Mouse (Mus musculus) forebrain, embryonic 10.5 days (tissue): Measurements from ENCODE around the gene Zscan26. TPM values are rescaled to one million over a fixed set of nuclear protein-coding genes. Genes with fewer than 3 reads are reported as not detected.
A peak's percentile ranks its signal among the peaks of the same experiment; 100 is the strongest.
"Not testable (repeated sequence)": the region's sequence is repeated elsewhere in the genome, so short reads cannot be mapped to it uniquely, and the experiment has no call there.

Source experiments
- DNase-seq: peaks from one replicate; pipeline ENCODE4 v3.0.0-alpha.2; 2017; ENCODE audit warnings: low spot score; ENCODE audit errors: extremely low spot score
- H3K27ac ChIP-seq: fragments of 300-500 bp; sonication (generic); 2 replicates; pipeline ENCODE4 v1.5.1; 2016; ENCODE audit warnings: mild to moderate bottlenecking
- H3K27me3 ChIP-seq: fragments of 300-500 bp; sonication (generic); 2 replicates; pipeline ENCODE4 v1.6.1; 2016; ENCODE audit warnings: mild to moderate bottlenecking; ENCODE audit not compliant: poor library complexity, severe bottlenecking
- H3K36me3 ChIP-seq: fragments of 300-500 bp; sonication (generic); replicated peaks from 2 replicates; pipeline ENCODE4 v1.6.1; 2016; ENCODE audit warnings: mild to moderate bottlenecking, moderate library complexity
- H3K4me1 ChIP-seq: fragments of 300-500 bp; sonication (generic); 2 replicates; pipeline ENCODE4 v1.6.1; 2016
- H3K4me3 ChIP-seq: fragments of 300-500 bp; sonication (generic); 2 replicates; pipeline ENCODE4 v1.5.1; 2016; ENCODE audit warnings: mild to moderate bottlenecking, moderate library complexity
- H3K9me3 ChIP-seq: fragments of 300-500 bp; sonication (generic); 2 replicates; pipeline ENCODE4 v1.6.1; 2016; ENCODE audit warnings: mild to moderate bottlenecking, moderate library complexity
- WGBS: fragments of 180-500 bp; shearing (Covaris S2); methylation state at CpG from one replicate; pipeline ENCODE4 v1.1.7; 2016; 5-methylcytosine and 5-hydroxymethylcytosine counted together
- polyA plus RNA-seq: library from polyadenylated mRNA; unstranded; fragments of >200 nt; fragmentation: Nextera tagmentation; extraction: Ambion mirVana; gene quantifications from 2 replicates; pipeline ENCODE4 v1.2.1, GENCODE M21; 2016

Zscan26 gene
- polyA plus RNA-seq = 22.8 and 27.7 TPM in 2 replicates

DNA sequence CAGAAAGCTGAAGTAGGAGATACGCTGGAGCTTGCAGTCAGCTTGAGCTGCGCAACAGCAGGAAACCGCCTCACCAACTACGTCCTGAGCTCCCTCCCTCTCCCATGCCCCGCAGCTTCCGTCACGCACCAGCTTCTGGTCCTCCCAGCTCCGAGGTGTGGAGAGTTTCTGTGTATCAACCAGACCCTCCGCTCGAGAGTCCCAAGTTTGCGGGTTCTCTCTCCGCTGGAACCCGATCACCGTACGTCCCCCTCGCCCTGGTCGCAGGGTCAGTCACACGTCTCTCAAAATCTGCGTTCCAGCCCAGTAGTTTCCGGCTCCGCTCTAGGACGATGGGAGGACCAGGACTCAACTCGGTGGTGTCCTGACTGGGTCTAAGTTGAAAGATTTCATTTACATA is at the start of gene Zscan26:
Gene Zscan26, minus strand, starts transcription at position 282 of the 400 bp plus-strand sequence.
- H3K9me3 ChIP-seq = no peaks in the 10 kb centered on the region
- H3K4me1 ChIP-seq = peaks cover 19% of the 10 kb centered on the region
- H3K27me3 ChIP-seq = no peaks in the 10 kb centered on the region
- peak; percentile 84 for DNase-seq
- peak within 1 kb of the TSS; percentile 88 for H3K27ac ChIP-seq
- H3K36me3 ChIP-seq = peaks cover 21% of the 10 kb centered on the region
- H3K4me3 ChIP-seq = peak within 1 kb of the TSS; percentile 76
- WGBS = under 1% methylated on average over 23 of the region's 23 CpGs

DNA sequence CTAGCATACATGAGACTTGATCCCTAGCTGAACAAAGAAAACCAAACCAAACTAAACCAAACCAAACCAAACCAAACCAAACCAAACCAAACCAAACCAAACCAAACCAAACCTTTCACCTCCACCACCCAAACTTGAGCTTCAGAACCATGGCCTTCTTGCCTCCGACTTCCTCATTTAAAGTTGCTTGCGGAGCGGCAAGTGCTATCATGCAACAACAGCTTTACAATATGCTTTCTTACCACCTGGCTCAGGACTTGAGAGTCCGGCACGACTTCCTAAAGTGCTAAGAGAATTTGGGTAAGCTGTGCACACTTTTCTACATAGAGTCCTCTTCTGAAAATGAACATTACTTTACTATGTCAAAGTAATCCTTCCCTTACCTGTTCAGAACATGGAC is 48.8 kb upstream of the Zscan26 start:
- Histone ChIP-seq H3K4me1 (peaks cover 9% of the 10 kb centered on the region), H3K36me3 (no peaks in the 10 kb centered on the region), H3K9me3 (no peaks in the 10 kb centered on the region), H3K27ac (no peak overlapping the region), H3K27me3 (no peaks in the 10 kb centered on the region), H3K4me3 (no peak overlapping the region)
- no peak for DNase-seq
- WGBS = 94% methylated on average over 5 of the region's 5 CpGs

DNA sequence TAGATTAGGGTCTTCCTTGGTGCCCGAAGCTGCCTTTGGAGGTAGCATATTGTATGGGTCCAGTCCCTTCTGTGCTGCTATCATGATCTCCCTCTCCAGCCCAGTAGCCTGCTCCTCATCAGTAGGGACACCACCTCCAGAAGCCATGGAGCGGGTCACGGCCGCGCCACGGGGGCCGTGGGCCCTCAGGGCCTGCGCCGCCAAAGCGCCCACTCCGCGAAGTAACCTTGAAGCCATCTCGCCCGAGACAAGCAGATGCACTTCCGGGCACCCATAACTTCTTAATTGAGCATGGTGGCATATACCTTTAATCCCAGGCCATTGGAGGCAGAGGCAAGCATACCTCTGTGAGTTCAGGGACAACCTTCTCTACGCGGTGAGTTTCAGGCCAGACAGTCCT is 47.7 kb upstream of the Zscan26 start, which contains the start of gene Gm11273:
Gene Gm11273, minus strand, starts transcription at position 237 of the 400 bp plus-strand sequence.
- not testable (repeated sequence) for DNase-seq, H3K4me3 ChIP-seq, H3K9me3 ChIP-seq, H3K4me1 ChIP-seq, H3K27ac ChIP-seq, H3K27me3 ChIP-seq, H3K36me3 ChIP-seq
- 93% methylated on average over 17 of the region's 17 CpGs for WGBS

DNA sequence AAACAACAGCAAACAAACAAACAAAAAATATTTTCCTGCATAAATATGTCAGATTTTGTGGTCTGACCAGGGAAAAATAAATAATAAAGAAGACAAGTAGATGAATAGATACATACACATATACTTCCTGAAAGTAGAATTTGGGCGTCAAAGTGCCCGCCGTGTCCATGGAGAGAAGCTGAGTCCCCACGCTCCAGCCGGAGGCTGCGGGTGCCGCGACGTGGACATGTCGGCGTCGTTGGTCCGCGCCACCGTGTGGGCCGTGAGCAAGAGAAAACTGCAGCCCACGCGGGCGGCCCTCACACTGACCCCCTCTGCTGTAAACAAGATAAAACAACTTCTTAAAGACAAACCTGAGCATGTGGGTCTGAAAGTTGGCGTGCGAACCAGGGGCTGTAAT is 41.5 kb upstream of the Zscan26 start, which contains the start of gene AK157302:
Gene AK157302, plus strand, starts transcription at position 144 of the 400 bp plus-strand sequence.
- 93% methylated on average over 21 of the region's 21 CpGs for WGBS

DNA sequence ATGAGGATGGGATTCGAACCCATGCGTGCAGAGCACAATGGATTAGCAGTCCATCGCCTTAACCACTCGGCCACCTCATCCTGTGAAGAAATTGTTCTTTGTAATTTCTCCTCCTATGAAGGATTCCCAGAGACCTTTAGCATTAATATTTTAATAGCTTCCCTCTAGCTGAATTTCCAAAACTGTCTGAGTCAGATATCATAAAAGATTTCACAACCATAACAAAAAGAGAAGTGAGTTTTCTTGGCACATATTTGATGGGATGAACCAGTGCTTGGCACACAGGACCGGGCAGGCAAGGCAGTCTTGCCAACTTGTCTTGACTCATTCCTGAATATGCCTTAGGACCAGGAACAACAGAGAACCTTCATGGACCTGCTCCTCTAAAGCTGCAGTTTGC is 39.3 kb upstream of the Zscan26 start:
- H3K4me1 ChIP-seq = no peaks in the 10 kb centered on the region
- no peaks in the 10 kb centered on the region for H3K36me3 ChIP-seq
- no peaks in the 10 kb centered on the region for H3K27me3 ChIP-seq
- 93% methylated on average over 5 of the region's 5 CpGs for WGBS
- no peak overlapping the region for H3K27ac ChIP-seq
- DNase-seq = no peak
- H3K9me3 ChIP-seq = no peaks in the 10 kb centered on the region
- no peak overlapping the region for H3K4me3 ChIP-seq

More for the DNA sequence above, 41.5 kb upstream of the Zscan26 start, which contains the start of gene AK157302:
- no peaks in the 10 kb centered on the region for H3K9me3 ChIP-seq
- no peak within 1 kb of the TSS for H3K27ac ChIP-seq
- H3K4me1 ChIP-seq = no peaks in the 10 kb centered on the region
- H3K4me3 ChIP-seq = no peak within 1 kb of the TSS
- no peaks in the 10 kb centered on the region for H3K27me3 ChIP-seq
- DNase-seq = no peak
- H3K36me3 ChIP-seq = no peaks in the 10 kb centered on the region

DNA sequence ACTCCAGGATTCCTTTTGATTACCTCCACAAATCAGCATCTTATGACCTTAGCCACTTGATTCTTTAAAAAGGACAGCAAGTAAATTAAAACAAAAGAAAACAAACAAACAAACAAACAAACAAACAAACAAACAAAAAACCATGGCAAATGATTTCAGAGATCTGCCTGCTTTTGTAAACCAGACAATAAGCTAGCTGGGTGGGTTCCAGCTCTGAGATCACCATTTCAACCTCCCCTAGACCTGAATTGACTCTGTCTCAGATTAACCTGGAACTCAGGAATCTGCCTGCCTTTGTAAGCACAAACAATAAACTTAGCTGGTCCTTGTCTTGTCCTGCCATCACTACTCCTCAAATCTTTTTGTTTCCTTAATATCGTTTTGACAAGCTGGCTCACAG is 33.4 kb upstream of the Zscan26 start:
- Histone ChIP-seq H3K9me3 (peaks cover 5% of the 10 kb centered on the region; the same call in 1 of the 2 replicates), H3K4me3 (no peak overlapping the region), H3K4me1 (no peaks in the 10 kb centered on the region), H3K27me3 (no peaks in the 10 kb centered on the region), H3K36me3 (peaks cover 18% of the 10 kb centered on the region), H3K27ac (no peak overlapping the region)
- no peak for DNase-seq
- 95% methylated on average over 1 of the region's 1 CpGs for WGBS

DNA sequence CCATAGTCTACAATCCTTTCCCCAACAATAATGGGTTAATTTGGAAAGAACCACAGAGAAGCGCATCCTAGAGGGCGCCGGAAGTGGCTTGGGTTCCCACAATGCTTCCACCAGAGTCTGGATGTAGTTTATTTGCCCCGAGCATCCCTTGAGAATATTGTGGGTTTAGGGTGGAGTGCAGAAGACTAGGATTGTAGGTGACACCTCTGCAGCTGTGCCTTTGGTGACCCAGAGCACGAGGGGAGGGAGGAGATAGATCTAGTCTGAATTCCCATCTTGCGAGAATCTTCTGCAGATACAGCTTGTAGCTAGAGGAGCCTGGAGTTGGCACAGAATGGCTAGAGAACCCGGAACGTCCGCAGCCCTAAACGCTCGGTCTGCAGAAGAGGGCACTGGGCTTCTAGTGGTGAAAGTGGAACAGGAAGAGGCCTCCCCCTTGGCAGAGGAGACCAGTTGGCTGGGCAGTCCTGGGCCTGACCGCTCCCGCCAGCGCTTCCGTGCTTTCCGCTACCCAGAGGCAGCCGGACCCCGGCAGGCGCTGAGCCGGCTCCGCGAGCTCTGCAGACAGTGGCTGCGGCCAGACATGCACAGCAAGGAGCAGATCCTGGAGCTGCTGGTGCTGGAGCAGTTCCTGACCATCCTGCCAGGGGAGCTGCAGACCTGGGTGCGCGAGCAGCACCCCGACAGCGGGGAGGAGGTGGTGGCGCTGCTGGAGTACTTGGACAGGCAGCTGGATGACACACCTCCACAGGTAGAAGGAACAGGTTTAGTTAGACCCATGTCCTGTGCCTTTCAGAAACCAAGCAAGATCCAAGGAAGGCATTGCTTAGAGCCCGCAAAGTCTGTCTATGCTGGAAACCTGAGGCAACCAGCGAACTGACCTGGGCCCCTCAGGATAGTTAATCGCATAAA is 25.5 kb upstream of the Zscan26 start, which contains the start of the genes Zkscan4 and Gm10065:
Gene Zkscan4, plus strand, starts transcription at position 149 of the 912 bp plus-strand sequence.
Gene Gm10065, minus strand, starts transcription at position 683 of the 912 bp plus-strand sequence.
- WGBS = 4% methylated on average over 31 of the region's 31 CpGs
- H3K27ac ChIP-seq = peak within 1 kb of the TSS; percentile 82
- H3K27me3 ChIP-seq = not testable (repeated sequence)

DNA sequence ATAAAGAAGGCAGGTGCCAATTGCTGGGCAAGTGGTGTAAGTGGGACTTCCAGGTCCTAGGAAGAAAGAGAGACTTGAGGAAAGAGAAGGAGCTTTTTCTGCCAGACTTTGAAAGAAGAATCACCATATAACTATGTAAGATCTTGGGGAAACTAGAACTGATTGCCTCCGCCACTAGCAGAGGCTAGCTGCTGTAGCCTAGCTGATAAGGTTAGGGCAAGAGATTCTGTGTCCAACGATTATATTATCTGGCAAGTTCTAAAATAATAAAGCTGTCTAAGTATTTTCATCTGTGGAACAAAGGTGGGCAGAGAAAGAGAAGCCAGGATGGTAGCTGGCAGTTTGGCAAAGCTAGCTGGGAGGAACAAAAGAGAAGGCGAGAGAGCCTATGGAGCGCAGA is 18.9 kb upstream of the Zscan26 start:
- Histone ChIP-seq H3K27me3 (peaks cover 28% of the 10 kb centered on the region), H3K9me3 (0 out of 2 replicates have a peak, but pooled peaks cover under 1% of the 10 kb centered on the region), H3K4me3 (no peak overlapping the region), H3K36me3 (no peaks in the 10 kb centered on the region), H3K4me1 (peaks cover 17% of the 10 kb centered on the region), H3K27ac (0 out of 2 replicates have a peak overlapping the region, but pooled peaks have one; percentile 25)
- no peak for DNase-seq
- WGBS = 25% methylated on average over 4 of the region's 4 CpGs

More for the DNA sequence above, 25.5 kb upstream of the Zscan26 start, which contains the start of the genes Zkscan4 and Gm10065:
- DNase-seq = peak; percentile 67
- H3K4me1 ChIP-seq = peaks cover 14% of the 10 kb centered on the region
- H3K4me3 ChIP-seq = peak within 1 kb of the TSS; percentile 69
- H3K36me3 ChIP-seq, H3K9me3 ChIP-seq: not testable (repeated sequence)

DNA sequence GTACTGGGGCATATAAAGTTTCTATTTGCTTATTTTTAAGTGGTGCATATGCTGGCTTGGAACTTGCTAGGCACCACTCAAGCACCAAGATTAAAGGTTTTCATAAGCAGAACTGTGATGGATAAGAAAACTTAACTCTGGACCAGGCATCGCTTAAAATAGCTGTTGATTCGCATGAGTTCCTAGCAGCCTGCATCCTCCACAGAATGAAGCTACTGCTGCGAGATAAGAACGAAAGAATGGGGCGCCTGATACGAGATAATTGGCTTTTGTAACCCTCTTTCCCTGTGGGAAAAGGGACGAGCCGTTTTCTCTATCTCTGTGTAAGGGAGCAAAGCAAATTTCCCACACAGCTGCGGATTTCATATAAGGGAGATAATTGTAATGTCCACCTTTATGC is 15.6 kb upstream of the Zscan26 start:
- Histone ChIP-seq H3K36me3 (no peaks in the 10 kb centered on the region), H3K9me3 (0 out of 2 replicates have a peak, but pooled peaks cover 4% of the 10 kb centered on the region), H3K27me3 (peaks cover 42% of the 10 kb centered on the region), H3K4me3 (peak overlapping the region; percentile 65; the same call in 1 of the 2 replicates), H3K27ac (no peak overlapping the region), H3K4me1 (peaks cover 17% of the 10 kb centered on the region)
- no peak for DNase-seq
- whole genome bisulfite sequencing = 16% methylated on average over 9 of the region's 9 CpGs

DNA sequence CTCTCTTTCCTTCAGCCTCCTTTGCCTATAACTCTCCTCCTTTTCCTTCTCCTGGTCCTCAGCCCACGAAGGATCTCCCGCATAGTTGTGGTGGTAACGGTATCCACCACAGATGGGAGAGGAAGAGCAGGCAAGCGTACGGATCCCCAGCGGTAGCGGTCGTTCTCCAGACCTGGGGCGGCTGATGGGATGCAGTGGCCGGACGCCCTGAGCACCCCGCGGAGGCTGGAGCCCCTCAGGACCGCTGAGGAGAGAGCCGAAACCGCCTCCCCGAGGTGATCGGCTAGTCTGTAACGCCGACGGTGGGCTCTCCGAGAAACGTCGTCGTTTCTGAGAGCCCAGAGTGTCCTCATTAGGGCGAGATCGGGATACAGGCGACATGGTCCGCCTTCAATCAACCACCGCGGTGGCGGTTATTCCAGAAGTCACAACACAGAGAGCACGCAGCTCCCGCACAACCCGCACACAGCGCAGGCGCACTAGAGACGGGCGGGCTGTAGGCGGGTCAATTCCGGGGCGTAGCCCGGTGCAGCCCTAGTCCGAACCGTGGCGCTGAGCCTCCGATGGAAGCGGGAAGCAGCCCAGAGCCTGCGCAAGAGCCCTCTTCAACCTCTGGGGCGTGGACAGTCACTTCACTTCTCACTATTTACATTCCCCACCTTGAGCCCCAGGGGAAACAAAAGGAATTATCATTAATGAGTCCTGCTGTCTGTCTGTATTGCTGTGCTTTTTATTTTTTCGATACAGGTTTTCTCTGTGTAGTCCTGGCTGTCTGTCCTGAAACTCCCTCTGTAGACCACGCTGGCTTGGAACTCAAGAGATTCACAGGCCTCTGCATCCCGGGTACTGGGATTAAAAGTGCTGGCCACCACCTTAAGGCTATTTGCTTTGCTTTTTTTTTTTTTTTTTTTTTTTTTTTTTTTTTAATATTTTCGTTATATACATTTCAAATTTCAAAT is 14.8 kb upstream of the Zscan26 start, which contains the start of gene Nkapl:
Gene Nkapl, minus strand, starts transcription at position 449 of the 959 bp plus-strand sequence.
- WGBS = under 1% methylated on average over 54 of the region's 54 CpGs
- Histone ChIP-seq H3K27ac (peak within 1 kb of the TSS; percentile 83), H3K27me3 (peaks cover 42% of the 10 kb centered on the region), H3K36me3 (no peaks in the 10 kb centered on the region), H3K4me1 (peaks cover 17% of the 10 kb centered on the region), H3K4me3 (peak within 1 kb of the TSS; percentile 65), H3K9me3 (0 out of 2 replicates have a peak, but pooled peaks cover 4% of the 10 kb centered on the region)
- DNase-seq = peak; percentile 85

DNA sequence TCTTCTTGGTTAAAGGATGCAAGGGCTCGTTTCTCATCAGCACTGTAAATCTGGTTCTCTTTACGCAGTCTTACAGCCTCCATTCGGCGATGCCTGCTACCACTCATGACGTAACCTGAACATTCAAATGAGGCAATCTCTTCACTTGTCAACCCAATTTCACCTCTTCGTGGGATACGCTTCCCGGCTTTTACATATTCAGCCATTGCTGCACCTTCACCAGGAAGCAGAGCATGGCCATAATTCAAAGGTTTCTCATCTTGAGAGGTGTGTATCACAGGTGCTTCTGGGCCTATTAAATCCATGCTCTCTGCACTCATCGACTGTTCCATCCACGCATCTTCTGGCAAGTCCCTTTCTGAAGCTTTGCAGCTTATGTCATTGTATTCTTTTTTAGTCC is 13.8 kb upstream of the Zscan26 start:
- WGBS = 86% methylated on average over 10 of the region's 10 CpGs
- H3K36me3 ChIP-seq = no peaks in the 10 kb centered on the region
- H3K9me3 ChIP-seq = 0 out of 2 replicates have a peak, but pooled peaks cover 4% of the 10 kb centered on the region
- peaks cover 12% of the 10 kb centered on the region for H3K4me1 ChIP-seq
- DNase-seq = no peak
- H3K4me3 ChIP-seq = no peak overlapping the region
- peaks cover 42% of the 10 kb centered on the region for H3K27me3 ChIP-seq
- H3K27ac ChIP-seq = no peak overlapping the region

DNA sequence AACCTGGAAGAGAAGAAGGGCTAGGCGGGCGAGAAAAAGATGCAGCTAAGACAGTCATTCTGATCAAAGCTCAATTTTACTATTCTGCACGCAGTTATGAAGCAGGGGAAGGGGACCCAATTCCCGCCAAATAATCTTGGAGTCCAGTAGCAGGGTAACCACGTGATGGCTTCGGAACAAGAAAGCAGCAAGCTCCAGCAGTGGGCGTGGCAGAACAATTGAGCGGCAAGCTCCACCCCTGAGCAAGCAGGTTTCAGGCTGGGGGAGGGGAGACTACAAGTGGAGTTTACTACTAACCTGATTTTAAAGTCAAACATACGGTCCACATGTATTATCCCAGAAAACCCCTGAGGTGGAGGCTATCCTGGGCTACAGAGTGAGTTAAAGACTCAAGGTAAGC is 9.0 kb upstream of the Zscan26 start:
- H3K9me3 ChIP-seq, H3K36me3 ChIP-seq, H3K4me3 ChIP-seq, H3K4me1 ChIP-seq, H3K27ac ChIP-seq, DNase-seq: not testable (repeated sequence)
- 58% methylated on average over 9 of the region's 9 CpGs for WGBS
- peaks cover 15% of the 10 kb centered on the region for H3K27me3 ChIP-seq
